Mouse (Mus musculus) cerebellum, adult 18-20 months (tissue): ENCODE measurements around the gene Sertad3.
"Not testable (repeated sequence)": the region's sequence is repeated elsewhere in the genome, so short reads cannot be mapped to it uniquely, and the experiment has no call there.

Experiments
- DNase-seq, 2 experiments: peaks; one replicate each; pipeline ENCODE4 v3.0.0; 2021

The Sertad3 gene

DNA sequence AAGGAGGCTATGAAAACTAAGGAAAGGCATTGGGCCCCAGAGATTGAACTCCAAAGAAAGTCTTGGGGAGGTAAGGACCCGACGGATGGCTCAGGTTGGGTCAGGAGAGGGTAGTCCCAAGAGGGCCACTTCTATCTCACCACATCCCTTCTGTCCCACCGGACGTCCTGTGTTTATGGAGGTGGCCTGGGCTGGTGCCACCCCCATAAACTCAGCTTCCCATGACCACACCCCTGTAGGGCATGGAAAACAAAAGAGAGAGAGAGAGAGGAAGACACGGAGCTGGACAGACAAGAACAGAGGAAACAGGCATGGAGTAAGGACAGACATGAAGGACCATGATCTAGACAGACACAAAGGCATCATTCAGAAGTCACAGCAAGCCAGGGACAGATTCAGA, 19.9 kb downstream of the Sertad3 start:
- DNase-seq: no peak

DNA sequence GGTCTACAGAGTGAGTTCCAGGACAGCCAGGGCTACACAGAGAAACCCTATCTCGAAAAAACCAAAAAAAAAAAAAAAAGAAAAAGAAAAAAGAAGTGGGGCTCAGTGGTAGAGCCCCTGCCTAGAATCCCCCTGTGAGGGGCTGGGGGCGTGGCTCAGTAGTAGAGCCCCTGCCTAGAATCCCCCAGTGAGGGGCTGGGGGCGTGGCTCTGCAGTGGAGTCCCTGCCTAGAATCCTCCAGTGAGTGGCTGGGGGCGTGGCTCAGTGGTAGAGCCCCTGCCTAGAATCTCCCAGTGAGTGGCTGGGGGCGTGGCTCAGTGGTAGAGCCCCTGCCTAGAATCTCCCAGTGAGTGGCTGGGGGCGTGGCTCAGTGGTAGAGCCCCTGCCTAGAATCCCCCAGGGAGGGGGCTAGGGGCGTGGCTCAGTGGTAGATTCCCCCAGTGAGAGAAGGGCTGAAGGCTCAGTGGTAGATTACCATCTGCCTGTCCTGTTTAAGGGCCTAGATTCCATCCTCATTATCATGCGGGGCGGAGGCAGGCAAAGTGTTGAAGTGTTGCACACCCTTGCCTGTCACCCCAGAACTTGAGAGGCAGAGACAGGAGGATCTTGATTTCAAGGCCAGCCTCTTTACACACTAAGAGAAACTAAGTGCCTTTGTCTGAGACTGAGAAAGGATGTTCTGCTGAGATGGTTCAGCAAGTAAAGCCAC, 21.2 kb downstream of the Sertad3 start:
- not testable (repeated sequence) for DNase-seq

DNA sequence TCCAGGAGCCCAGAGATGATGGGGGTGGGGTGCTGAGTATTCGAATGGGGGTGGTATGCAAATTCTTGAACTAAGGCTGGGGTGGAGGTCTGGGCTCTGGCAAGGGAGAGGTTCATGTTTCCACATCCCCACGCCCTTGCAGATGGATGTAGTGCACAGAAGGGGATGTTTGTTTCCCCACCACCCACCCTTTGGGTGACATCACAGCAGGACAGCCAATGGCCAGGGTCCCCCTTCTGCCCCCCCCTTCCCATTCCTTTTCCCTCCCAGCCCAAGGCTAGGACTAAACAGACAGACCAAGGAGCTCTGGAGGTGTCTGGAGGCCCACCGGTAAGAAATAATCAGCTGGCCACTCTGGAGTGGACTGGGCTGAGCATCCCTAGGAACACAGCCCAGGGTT, 25.5 kb downstream of the Sertad3 start, which contains the start of gene Prx:
Gene Prx (plus strand): TSS at position 289 of the 400 bp plus-strand sequence.
- DNase-seq: no peak

DNA sequence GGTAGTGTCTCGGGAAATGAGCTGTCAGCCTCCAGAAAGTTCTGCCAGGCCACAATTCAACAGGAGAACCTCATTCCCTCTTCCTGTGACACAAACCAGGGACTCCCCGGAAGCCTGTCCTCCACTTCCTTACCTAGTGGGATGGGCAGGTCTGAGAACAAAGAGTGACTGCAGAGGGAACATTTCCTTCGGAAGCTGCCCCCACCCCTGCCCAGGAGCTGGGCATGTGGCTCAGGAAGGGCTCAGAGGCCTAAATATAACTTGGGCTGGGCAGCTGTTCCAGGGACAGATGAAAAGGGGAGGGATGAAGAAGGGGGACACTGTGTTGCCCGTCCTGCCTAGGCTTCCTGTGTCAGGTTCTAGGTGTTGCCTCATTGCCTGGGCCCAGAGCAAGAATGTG, 28.1 kb downstream of the Sertad3 start:
- no peak for DNase-seq

DNA sequence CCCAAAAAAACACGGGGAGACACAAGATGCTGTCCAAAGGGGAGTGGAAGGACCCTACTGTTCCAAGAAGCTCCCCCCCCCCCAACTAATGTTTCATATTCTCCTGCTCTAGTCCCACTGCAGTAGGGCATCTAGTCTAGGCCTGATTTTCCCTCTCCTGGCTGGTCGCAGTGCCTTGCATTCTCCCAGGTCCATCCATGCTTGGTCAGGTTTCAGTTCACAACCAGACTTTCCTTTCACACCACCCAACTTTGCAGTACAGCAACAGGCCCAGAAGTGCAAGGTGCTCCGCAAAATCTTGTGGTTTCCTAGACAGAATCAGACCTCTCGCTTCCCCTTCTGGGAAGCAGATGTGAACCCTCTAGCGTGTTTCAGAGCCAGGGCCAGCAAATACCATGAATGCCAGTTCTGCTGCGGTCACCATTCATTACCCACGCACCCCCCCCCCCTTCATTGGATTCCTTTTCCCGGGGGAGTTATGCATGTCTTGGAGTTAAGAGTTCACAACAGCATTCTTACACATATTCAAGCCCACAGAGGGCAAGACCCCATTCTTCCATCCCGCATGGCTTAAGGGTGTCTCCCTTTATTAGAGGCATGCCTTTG, 33.3 kb downstream of the Sertad3 start:
- no peak for DNase-seq

DNA sequence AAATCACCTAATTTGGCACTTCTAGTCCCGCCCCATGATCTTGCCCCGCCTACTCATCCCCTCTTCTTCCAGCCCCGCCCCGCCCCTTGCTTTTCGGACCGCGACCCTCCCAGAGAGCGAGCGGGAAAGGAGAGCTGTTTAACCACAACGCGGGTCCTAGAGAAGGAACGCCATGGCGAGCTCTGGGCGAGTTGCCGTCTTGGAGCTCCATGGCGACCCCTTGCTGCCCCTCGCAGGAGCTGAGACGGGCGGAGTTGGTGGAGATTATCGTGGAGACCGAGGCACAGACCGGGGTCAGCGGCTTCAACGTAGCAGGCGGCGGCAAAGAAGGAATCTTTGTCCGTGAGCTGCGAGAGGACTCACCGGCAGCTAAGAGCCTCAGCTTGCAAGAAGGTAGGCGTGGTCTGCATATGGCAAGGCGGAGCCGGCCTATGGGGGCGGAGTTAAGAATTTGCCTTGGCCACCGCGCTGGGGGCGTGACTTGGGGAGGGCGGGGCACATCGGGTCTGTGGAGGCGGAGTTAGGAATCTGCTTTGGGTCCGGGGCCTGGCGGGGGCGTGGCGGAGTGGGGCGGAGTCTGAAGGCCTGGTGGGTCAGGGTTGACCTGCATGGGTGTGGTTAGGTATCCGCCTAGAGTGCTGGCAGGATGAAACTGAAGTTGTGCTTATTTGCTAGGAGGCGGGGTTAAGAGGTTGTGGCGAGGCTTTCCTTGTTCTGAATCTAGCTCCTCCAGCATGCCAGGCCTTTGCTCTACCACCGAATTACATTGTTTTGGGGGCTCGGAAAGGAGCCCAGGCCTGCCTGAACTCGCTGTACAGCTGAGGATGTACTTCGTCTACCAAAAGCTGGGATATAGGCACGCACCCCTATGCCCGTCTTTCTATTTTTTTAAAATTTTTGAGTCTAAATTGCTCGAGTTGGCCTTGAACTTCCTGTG, 34.4 kb downstream of the Sertad3 start:
- peak; percentile 93 for DNase-seq

DNA sequence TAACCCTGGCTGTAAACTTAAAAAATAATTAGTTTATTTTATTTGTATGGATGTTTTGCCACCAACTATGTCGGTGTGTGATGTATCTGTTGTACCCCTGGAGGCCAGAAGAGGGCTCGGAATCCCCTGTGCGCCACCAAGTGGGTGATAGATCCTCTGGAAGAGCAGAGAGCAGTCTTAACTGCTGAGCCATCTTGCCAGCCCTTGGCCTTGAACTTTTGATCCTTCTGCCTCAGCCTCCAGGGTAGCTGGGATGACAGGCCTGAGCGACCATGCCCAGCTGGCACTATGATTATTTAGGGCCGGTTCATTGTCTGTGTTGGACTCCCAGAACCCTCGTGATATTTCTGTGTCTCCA, 35.1 kb downstream of the Sertad3 start:
- DNase-seq: peak; percentile 64 to 71

DNA sequence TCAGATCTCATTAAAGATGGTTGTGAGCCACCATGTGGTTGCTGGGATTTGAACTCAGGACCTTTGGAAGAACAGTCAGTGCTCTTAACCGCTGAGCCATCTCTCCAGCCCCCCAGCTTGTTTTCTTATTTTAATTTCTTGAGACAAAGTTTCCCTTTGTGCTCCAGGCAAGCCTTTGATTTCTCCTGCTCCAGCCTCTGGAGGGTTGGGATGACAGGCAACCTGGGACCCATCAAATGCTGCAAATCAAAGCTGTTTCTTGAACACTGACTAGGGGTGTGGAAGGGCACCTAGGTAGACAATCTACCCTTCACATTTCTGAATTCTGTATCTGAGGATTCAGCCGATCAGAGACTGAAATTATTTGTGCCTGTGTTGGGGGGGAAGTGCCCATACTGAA, 37.2 kb downstream of the Sertad3 start:
- no peak for DNase-seq

DNA sequence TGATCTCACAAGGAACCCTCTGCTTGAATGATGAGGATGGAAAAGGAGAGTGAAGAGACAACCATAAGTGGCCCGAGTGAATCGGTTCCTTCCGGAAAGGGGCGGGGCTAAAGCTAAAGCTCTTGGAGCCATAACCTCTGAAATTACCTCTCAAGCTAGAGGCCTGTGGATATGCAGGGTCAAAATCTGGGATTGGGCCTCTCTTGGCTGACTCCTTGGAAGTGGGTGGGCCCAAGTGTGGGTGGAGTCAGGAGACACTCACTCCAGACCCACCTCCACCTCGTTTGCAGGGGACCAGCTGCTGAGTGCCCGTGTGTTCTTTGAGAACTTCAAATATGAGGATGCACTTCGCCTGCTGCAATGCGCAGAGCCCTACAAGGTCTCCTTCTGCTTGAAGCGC, 41.4 kb downstream of the Sertad3 start:
- no peak for DNase-seq

DNA sequence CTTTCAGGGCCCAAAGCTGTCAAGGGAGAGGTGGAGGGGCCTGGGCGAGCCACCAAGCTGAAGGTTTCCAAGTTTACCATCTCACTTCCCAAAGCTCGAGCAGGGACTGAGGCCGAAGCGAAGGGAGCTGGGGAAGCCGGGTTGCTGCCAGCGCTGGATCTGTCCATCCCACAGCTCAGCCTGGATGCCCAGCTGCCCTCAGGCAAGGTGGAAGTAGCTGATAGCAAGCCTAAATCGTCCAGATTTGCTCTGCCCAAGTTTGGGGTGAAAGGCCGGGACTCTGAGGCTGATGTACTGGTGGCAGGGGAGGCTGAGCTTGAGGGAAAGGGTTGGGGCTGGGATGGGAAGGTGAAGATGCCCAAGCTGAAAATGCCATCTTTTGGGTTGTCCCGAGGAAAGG, 44.7 kb downstream of the Sertad3 start:
- DNase-seq: no peak

DNA sequence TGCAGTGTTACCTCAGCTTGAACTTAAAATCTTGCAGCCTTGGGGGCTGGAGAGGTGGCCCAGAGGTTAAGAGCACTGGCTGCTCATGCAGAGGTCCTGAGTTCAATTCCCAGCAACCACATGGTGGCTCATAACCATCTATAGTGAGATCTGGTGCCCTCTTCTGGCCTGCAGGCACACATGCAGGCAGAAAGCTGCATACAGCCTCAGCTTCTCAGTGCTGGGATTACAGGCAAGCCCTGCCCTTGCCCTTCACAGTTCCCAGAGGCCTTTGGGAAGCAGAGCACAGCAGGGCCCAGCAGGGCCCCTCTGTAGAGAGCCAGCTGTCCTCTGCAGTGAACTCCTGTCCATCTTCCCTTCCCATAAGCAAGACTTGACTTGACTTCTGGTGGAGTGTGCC, 46.5 kb downstream of the Sertad3 start:
- no peak for DNase-seq

DNA sequence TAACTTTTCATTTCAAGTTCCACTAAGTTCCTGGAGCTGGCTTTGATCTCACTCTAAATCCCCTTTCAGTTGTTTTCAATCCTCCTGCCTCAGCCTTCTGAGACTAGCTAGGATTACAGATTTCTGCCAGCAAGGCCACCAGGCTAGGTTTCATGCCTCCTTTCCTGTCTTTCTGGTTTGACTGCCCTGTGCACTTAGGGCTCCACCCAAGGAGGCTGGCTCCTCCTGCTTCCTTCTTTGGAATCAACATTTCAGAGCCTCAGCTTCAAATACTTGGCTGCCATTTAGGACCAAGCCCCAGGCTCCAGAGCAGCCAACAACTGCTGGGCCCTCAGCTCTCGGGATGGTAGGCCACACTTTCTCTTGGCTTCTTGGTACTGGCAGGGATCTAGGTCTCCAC, 47.0 kb downstream of the Sertad3 start:
- no peak for DNase-seq

DNA sequence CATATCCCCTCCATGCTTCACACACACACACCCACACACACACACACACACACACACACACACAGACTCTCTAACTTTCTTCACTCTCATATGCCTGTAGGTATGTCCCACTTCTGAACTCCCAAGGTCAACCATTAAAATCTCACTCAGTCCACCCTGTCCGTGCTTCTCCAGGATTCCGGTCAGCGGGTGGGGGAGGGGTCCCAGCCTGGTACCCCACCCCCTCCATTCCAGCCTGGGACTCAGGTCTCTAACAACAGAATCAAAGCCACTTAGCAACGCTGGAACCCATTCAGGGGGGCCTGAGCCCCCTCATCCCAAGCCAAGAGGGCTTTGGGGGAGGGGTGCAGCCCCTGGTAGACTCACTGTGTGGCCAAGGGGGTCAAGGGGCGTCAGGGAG, 49.4 kb downstream of the Sertad3 start, which contains the start of gene Hipk4:
Gene Hipk4 (plus strand): TSS at position 301 of the 400 bp plus-strand sequence.
- DNase-seq: no peak

DNA sequence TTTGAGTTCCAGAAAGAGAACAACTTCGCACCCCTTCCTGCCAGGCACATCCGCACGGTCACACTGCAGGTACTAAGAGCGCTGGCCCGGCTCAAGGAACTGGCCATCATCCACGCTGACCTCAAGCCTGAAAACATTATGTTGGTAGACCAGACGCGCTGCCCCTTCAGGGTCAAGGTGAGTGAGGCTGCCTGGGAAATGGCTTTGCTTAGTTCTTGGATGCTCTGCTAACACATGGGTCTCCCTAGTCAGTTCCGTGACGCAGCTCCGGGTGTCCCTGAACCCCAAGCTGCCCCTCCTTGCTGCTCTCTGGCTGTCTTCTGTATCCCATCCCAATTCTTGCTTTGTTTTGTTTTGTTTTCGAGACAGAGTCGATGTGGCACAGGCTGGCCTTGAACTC, 50.2 kb downstream of the Sertad3 start:
- no peak for DNase-seq

DNA sequence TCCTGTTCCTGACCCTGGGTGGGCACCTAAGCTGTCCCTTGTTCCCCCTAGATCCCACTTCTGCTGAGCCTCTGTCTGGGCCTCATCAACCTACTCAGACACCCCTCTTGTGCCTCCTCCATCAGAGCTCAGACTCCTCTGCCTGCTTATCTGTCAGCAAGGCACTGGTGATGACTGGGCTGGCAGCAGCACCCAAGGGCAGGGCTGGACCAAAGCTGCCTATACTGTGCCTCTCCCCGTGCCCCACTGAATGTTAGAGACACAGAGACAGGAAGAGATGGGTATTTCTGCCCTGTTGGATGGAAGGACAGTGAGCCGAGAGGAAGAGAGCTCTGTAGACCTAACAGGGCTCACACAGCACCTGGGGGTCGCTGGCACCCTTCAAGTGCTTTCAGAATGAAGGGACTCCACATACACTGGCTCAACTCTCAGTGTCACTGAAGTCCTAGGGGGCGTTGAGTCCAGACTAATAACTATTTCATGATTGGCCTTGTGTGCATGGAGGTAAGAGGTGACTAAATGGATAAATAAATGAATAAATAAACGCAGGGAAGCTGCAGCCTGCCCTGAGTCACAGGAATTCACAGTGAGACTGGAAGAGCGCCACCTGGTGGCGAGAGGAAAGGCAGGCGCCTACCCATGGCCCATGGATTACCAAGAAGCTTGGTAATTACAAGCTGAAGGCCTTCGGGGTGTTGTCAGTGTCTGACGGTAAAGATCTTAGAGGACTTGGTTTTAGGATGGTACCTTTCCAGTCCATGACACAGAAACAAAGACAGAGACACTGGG, 52.7 kb downstream of the Sertad3 start:
- DNase-seq: peak; percentile 76 to 89
